Mouse (Mus musculus) liver, embryonic 14 days (tissue): Measurements from ENCODE around the gene Cd70. TPM values are rescaled to one million over a fixed set of nuclear protein-coding genes. Genes with fewer than 3 reads are reported as not detected.

ENCODE experiments used
- polyA plus RNA-seq: library from polyadenylated mRNA; depleted of rRNA; stranded (reverse); fragments of >200 nt; gene quantifications from 2 replicates; pipeline ENCODE4 v1.2.3, GENCODE M21; 2012; rRNA removed

Gene Cd70
- polyA plus RNA-seq: not detected in 2 replicates

GRCm38 (mm10) chr17:57148994-57149803 is at the start of gene Cd70:
Gene Cd70, minus strand, starts transcription at chr17:57149777.

GRCm38 (mm10) chr17:57194041-57194507 is 44.5 kb upstream of the Cd70 start, which contains the start of gene Tnfsf14:
Gene Tnfsf14, minus strand, starts transcription at chr17:57194177.

DNA sequence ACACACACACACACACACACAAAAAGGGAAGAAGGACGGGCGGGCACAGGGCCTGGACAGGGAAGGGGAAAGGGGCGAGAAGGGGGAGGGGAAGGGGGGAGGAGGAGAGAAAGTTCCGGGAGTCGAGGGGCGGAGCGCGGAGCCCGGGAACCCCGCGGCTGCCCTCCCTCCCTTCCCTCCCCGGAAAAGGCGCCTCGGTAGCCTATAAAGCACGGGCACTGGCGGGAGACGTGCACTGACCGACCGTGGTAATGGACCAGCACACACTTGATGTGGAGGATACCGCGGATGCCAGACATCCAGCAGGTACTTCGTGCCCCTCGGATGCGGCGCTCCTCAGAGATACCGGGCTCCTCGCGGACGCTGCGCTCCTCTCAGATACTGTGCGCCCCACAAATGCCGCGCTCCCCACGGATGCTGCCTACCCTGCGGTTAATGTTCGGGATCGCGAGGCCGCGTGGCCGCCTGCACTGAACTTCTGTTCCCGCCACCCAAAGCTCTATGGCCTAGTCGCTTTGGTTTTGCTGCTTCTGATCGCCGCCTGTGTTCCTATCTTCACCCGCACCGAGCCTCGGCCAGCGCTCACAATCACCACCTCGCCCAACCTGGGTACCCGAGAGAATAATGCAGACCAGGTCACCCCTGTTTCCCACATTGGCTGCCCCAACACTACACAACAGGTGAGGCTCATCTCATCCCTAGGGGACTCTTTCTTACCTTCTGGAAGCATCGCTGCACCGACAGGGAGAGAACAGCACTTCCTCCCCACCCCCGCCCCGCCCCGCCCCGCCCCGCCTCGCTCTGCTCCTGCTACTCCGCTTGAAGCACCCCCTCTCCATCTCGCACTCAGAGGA is 44.2 kb downstream of the Cd70 start, which contains the start of gene Tnfsf9:
TSS of gene Tnfsf9 (plus strand) at position 145 of the 854 bp plus-strand sequence.

Other genes with a start within 250 kb of the Cd70 start
- gene Mllt1, start 214.4 kb downstream of the Cd70 start, polyA plus RNA-seq: 10.1 and 11.0 TPM in 2 replicates
- not detected in 2 replicates for gene Acer1, start 167.7 kb downstream of the Cd70 start, polyA plus RNA-seq
- gene Clpp, start 159.5 kb downstream of the Cd70 start, polyA plus RNA-seq: 57.9 and 62.5 TPM in 2 replicates
- 9.1 and 11.2 TPM in 2 replicates for gene Alkbh7, start 152.4 kb downstream of the Cd70 start, polyA plus RNA-seq
- gene Pspn, start 149.8 kb downstream of the Cd70 start, polyA plus RNA-seq: not detected in 2 replicates
- 60.1 and 66.8 TPM in 2 replicates for gene Gtf2f1, start 138.5 kb downstream of the Cd70 start, polyA plus RNA-seq
- not detected in 2 replicates for gene Gm17949, start 138.3 kb downstream of the Cd70 start, polyA plus RNA-seq
- gene Khsrp, start 118.3 kb downstream of the Cd70 start, polyA plus RNA-seq: 30.1 and 35.2 TPM in 2 replicates
- not detected in 2 replicates for gene Slc25a41, start 108.1 kb downstream of the Cd70 start, polyA plus RNA-seq
- 4.4 and 5.0 TPM in 2 replicates for gene Crb3, start 90.7 kb downstream of the Cd70 start, polyA plus RNA-seq
- 7.2 and 9.3 TPM in 2 replicates for gene Slc25a23, start 89.9 kb downstream of the Cd70 start, polyA plus RNA-seq
- gene Dennd1c, start 71.3 kb downstream of the Cd70 start, polyA plus RNA-seq: 0.93 and 1.6 TPM in 2 replicates
- 0.18 and 0.37 TPM in 2 replicates for gene Tubb4a, start 62.0 kb downstream of the Cd70 start, polyA plus RNA-seq
- 0.46 and 0.59 TPM in 2 replicates for gene Tnfsf9, start 44.5 kb downstream of the Cd70 start, polyA plus RNA-seq
- gene Tnfsf14, start 44.4 kb upstream of the Cd70 start, polyA plus RNA-seq: 2.1 and 2.4 TPM in 2 replicates
- 240 and 245 TPM in 2 replicates for gene C3, start 78.4 kb upstream of the Cd70 start, polyA plus RNA-seq
- gene Gpr108, start 98.7 kb upstream of the Cd70 start, polyA plus RNA-seq: 7.1 and 7.9 TPM in 2 replicates
- gene Trip10, start 99.7 kb upstream of the Cd70 start, polyA plus RNA-seq: 6.3 and 7.9 TPM in 2 replicates
- 7.1 and 9.0 TPM in 2 replicates for gene Vav1, start 129.3 kb upstream of the Cd70 start, polyA plus RNA-seq
- 9.1 and 14.4 TPM in 2 replicates for gene Adgre1, start 208.9 kb upstream of the Cd70 start, polyA plus RNA-seq